Mouse (Mus musculus) forebrain, embryonic 13.5 days (tissue): ENCODE results near the gene Hpf1. TPM values are rescaled to one million over a fixed set of nuclear protein-coding genes. Genes with fewer than 3 reads are reported as not detected.

Experiments
- ATAC-seq: fragments of 200-750 bp; cut with Nextera tagmentation; 2 replicates; pipeline ENCODE4 v1.8.0; 2017
- H3K27ac ChIP-seq: fragments of 300-500 bp; sonication (generic); 2 replicates; pipeline ENCODE4 v1.5.1; 2015; ENCODE audit warnings: inconsistent platforms, mild to moderate bottlenecking, moderate library complexity
- H3K27me3 ChIP-seq: fragments of 300-500 bp; sonication (generic); 2 replicates; pipeline ENCODE4 v1.6.1; 2015; ENCODE audit warnings: mild to moderate bottlenecking, inconsistent platforms
- H3K36me3 ChIP-seq: fragments of 300-500 bp; sonication (generic); 2 replicates; pipeline ENCODE4 v1.6.1; 2015; ENCODE audit warnings: mild to moderate bottlenecking, inconsistent platforms; ENCODE audit not compliant: poor library complexity, severe bottlenecking
- H3K4me1 ChIP-seq: fragments of 300-500 bp; sonication (generic); 2 replicates; pipeline ENCODE4 v1.6.1; 2015; ENCODE audit warnings: inconsistent platforms
- H3K4me2 ChIP-seq: fragments of 300-500 bp; sonication (generic); 2 replicates; pipeline ENCODE4 v1.6.1; 2015; ENCODE audit warnings: inconsistent platforms, mild to moderate bottlenecking, moderate library complexity
- H3K4me3 ChIP-seq: fragments of 300-500 bp; sonication (generic); 2 replicates; pipeline ENCODE4 v1.5.1; 2015; ENCODE audit warnings: mild to moderate bottlenecking, inconsistent platforms
- H3K9ac ChIP-seq: fragments of 300-500 bp; sonication (generic); 2 replicates; pipeline ENCODE4 v1.6.1; 2015; ENCODE audit warnings: mild to moderate bottlenecking, inconsistent platforms
- H3K9me3 ChIP-seq: fragments of 300-500 bp; sonication (generic); replicated peaks from 2 replicates; pipeline ENCODE4 v1.6.1; 2016; ENCODE audit warnings: inconsistent platforms
- WGBS: fragments of 180-500 bp; shearing (Covaris S2); methylation state at CpG from one replicate; pipeline ENCODE4 v1.1.7; 2015; 5-methylcytosine and 5-hydroxymethylcytosine counted together
- polyA plus RNA-seq: library from polyadenylated mRNA; unstranded; fragments of >200 nt; fragmentation: Nextera tagmentation; extraction: Ambion mirVana; gene quantifications from 2 replicates; pipeline ENCODE4 v1.2.1, GENCODE M21; 2015

Hpf1 gene
- 118 and 123 TPM in 2 replicates for polyA plus RNA-seq

DNA sequence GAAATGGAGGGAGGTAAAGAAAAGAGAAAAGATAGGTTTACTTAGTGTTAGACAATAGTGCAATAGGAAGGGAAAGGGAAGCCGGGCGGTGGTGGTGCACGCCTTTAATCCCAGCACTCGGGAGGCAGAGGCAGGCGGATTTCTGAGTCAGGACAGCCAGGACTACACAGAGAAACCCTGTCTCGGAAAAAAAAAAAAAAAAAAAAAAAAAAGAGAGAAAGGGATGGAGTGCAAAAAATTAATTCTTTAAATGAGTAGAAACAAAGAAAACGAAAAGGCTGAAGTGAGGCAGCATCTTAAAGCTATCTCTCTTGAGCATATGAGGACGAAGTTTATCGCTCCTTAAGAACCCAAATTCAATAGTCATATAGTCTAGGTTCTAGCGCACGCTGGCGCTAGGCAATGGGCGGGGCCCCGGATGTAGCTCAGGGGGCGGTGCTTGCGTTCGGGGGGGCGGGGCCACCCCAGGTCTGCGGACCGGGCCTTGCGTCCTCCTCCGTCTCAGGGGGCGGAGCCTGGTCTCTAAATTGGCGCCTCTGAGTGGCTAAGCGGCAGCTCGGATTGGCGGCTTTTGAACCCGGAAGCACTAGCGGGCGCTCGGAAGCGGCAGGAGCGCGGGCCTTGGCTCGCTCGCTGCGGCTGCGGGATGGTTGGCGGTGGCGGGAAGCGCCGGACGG lies at the start of gene Hpf1:
Gene Hpf1, plus strand, starts transcription at position 576 of the 677 bp plus-strand sequence.
- Histone ChIP-seq H3K36me3 (peaks cover 5% of the 10 kb centered on the region; the same call in 1 of the 2 replicates), H3K9me3 (no peaks in the 10 kb centered on the region), H3K9ac (peak within 1 kb of the TSS; percentile 85), H3K4me2 (peak within 1 kb of the TSS; percentile 75), H3K4me3 (peak within 1 kb of the TSS; percentile 79), H3K27ac (no peak within 1 kb of the TSS), H3K4me1 (peaks cover 25% of the 10 kb centered on the region), H3K27me3 (no peaks in the 10 kb centered on the region)
- 7% methylated on average over 36 of the region's 43 CpGs for WGBS
- peak; percentile 98 for ATAC-seq

DNA sequence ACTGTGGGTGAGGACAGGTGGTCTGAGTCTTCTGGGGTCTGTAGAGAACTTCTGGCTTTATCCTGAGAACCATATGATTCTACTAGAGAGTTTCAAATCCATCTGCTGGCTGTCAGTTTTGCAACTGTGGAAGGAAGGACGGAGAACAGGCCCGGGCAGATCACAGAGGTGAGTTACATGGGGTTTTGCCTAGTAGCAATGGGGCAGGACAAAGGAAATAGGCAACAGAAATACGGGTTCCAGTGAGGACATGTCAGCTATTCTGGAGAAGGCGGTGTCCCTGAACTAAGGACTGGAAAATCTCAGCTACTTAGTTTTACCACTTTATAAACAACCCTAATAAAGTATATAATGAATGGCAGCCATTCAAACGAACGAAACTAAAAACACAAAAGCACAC lies 47.8 kb upstream of the Hpf1 start:
- no peak overlapping the region for H3K27ac ChIP-seq
- no peak overlapping the region for H3K4me3 ChIP-seq
- H3K27me3 ChIP-seq, result no peaks in the 10 kb centered on the region
- no peak overlapping the region for H3K4me2 ChIP-seq
- no peaks in the 10 kb centered on the region for H3K9me3 ChIP-seq
- H3K9ac ChIP-seq, result no peak overlapping the region
- no peaks in the 10 kb centered on the region for H3K4me1 ChIP-seq
- WGBS, result 67% methylated on average over 6 of the region's 6 CpGs
- ATAC-seq, result no peak
- no peaks in the 10 kb centered on the region for H3K36me3 ChIP-seq

DNA sequence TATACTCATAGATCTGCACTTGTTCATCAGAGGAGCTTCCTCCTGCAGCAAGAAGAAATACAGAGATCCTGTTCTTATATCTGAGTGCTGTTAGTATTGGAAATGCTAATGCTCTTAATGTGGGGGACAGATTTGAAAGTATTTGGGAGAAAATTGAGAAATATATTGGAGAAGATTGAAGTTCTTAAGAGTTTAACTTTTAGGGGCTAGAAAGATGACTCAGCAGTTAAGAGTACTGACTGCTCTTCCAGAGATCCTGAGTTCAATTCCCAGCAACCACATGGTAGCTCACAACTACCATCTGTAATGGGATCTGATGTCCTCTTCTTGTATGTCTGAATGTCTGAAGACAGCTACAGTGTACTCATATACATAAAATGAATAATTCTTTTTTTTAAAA lies 32.7 kb upstream of the Hpf1 start:
- Histone ChIP-seq H3K9me3 (no peaks in the 10 kb centered on the region), H3K36me3 (no peaks in the 10 kb centered on the region), H3K4me1 (no peaks in the 10 kb centered on the region), H3K27me3 (no peaks in the 10 kb centered on the region), H3K27ac (no peak overlapping the region), H3K4me2 (no peak overlapping the region), H3K4me3 (no peak overlapping the region), H3K9ac (no peak overlapping the region)
- no peak for ATAC-seq

DNA sequence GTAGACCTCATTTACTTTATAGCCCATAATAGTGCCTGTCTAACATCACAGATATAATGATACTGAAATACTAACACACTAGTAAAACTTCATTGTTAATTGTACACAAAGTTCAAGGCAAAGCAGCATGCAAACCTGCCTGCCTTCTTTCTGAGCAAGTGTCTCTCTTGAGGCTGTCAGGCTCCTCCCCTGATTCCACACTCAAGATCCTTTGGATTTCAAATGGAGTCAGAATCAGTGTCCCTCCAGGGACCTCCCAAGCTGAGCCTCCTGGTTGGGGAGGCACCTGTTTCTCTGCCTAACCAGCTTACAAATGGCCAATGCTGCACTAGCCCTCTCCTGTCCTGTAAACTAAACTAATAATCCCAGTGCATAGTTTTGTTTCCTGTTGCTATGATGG lies 32.1 kb upstream of the Hpf1 start:
- Histone ChIP-seq H3K4me3 (no peak overlapping the region), H3K4me2 (no peak overlapping the region), H3K9me3 (no peaks in the 10 kb centered on the region), H3K27ac (no peak overlapping the region), H3K36me3 (no peaks in the 10 kb centered on the region), H3K27me3 (no peaks in the 10 kb centered on the region), H3K9ac (no peak overlapping the region), H3K4me1 (no peaks in the 10 kb centered on the region)
- no peak for ATAC-seq

DNA sequence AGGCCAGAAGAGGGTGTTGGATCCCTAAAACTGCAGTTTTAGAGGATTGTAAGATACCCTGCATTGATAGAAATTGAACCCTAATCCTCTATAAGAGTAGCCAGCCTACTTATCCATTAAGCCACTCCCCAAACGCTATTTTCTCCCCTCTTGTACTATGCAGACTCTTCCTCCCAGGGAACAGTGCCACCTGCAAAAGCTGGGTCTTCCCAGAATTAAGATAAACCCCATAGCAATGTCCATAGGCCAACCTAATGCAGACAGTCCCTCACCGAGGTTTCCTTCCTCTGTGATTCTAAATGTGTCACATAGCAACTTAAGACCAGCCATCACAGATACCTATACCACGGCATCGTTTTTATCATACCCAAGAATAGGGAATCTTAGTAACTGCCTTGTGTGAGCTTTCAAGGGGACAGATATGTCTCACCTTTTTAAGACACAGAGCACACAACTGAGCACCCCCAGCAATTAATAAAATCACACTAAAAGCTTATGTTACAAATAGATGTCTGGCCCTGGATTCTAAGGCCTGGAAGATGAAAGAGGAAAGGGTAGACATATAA lies 31.2 kb upstream of the Hpf1 start:
- no peaks in the 10 kb centered on the region for H3K36me3 ChIP-seq
- 70% methylated on average over 4 of the region's 4 CpGs for WGBS
- no peaks in the 10 kb centered on the region for H3K4me1 ChIP-seq
- H3K4me3 ChIP-seq, result no peak overlapping the region
- no peaks in the 10 kb centered on the region for H3K27me3 ChIP-seq
- H3K4me2 ChIP-seq, result no peak overlapping the region
- ATAC-seq, result no peak
- no peak overlapping the region for H3K27ac ChIP-seq
- no peaks in the 10 kb centered on the region for H3K9me3 ChIP-seq
- no peak overlapping the region for H3K9ac ChIP-seq

DNA sequence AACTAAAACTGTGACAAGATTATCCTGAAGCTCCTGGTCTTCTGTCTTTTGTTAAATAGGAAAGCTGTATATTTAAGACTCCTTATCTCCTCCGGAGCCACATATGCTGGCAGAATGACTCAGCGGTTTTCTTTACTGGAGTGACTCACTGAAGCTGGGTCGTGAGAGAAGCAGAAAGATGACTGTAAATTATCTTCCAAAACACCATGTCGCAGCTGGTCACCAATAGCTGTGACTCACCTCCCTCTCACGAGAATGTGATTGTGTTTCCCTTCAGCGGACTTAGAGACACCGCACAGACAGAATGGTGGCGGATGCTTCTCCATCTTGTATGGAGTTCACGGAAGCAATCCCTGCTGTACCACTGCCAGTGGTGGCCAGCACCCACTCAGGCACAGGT lies 30.6 kb upstream of the Hpf1 start:
- ATAC-seq, result no peak
- Histone ChIP-seq H3K4me1 (no peaks in the 10 kb centered on the region), H3K9me3 (no peaks in the 10 kb centered on the region), H3K27ac (no peak overlapping the region), H3K36me3 (no peaks in the 10 kb centered on the region), H3K4me3 (no peak overlapping the region), H3K4me2 (no peak overlapping the region), H3K9ac (no peak overlapping the region), H3K27me3 (no peaks in the 10 kb centered on the region)
- 85% methylated on average over 9 of the region's 9 CpGs for WGBS

DNA sequence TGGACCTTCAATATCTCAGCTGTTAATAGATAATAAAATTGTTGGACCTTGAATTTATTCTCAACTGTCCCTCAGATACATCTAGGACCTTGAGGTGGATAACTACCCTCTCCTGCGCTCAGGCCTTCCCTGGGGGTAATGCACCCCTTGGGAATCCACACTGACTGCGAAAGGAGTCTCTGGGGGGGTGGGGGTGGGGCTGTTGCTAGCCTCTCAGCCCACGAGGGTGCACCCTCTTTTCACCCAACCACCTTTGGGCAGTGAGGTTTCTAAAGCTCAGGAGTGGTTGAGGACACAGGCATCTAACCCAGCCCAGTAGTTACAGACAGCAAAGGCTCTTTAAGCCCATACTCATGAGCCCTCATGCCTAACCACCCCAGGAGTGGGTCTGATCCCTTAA lies 29.5 kb upstream of the Hpf1 start:
- 66% methylated on average over 3 of the region's 3 CpGs for WGBS
- no peaks in the 10 kb centered on the region for H3K9me3 ChIP-seq
- no peaks in the 10 kb centered on the region for H3K27me3 ChIP-seq
- no peak overlapping the region for H3K9ac ChIP-seq
- H3K36me3 ChIP-seq, result no peaks in the 10 kb centered on the region
- no peaks in the 10 kb centered on the region for H3K4me1 ChIP-seq
- H3K4me2 ChIP-seq, result no peak overlapping the region
- no peak for ATAC-seq
- H3K4me3 ChIP-seq, result no peak overlapping the region
- H3K27ac ChIP-seq, result no peak overlapping the region

DNA sequence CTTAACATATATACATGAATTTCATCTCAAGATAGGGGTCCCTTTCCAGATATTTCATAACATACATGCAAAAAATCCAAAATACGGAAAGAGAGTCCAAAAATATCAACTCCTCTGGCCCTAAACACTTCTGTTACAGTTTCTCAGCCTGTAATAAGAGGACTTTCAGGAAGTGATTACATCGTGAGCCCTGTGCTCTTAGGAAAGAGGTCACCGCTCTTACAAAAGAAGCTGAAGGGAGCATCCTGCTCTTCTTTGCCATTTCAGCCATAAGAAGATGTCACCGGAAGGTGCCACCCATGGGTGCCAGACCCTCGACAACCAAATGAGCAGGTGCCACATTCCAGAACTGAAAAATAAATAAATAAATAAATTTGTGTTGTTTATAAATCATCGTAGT lies 28.4 kb upstream of the Hpf1 start:
- Histone ChIP-seq H3K9me3 (no peaks in the 10 kb centered on the region), H3K27me3 (no peaks in the 10 kb centered on the region), H3K36me3 (no peaks in the 10 kb centered on the region), H3K4me2 (no peak overlapping the region), H3K27ac (no peak overlapping the region), H3K4me1 (no peaks in the 10 kb centered on the region), H3K9ac (no peak overlapping the region), H3K4me3 (no peak overlapping the region)
- 92% methylated on average over 6 of the region's 6 CpGs for WGBS
- ATAC-seq, result no peak

DNA sequence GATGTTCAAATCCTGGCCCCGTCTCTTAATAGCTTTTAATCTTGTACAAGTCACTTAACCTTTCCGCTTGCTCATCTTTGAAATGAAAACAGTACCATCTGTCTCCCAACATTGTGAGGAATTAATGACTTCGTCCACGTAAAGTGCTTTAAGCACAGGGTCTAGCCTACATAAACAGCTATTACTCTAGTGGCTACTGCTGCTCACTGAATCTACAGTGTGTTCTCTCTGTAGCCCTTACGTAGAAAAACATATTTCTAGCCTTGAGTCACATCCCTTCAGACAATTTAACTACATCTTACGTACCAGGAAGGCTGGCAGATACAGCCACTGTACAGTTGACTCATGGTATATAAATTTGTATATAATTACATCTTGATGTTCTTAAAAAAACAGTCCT lies 25.3 kb upstream of the Hpf1 start:
- no peaks in the 10 kb centered on the region for H3K4me1 ChIP-seq
- no peaks in the 10 kb centered on the region for H3K36me3 ChIP-seq
- WGBS, result 75% methylated on average over 6 of the region's 6 CpGs
- H3K27ac ChIP-seq, result no peak overlapping the region
- H3K27me3 ChIP-seq, result no peaks in the 10 kb centered on the region
- no peak for ATAC-seq
- H3K4me3 ChIP-seq, result no peak overlapping the region
- H3K9ac ChIP-seq, result no peak overlapping the region
- no peak overlapping the region for H3K4me2 ChIP-seq
- H3K9me3 ChIP-seq, result no peaks in the 10 kb centered on the region

DNA sequence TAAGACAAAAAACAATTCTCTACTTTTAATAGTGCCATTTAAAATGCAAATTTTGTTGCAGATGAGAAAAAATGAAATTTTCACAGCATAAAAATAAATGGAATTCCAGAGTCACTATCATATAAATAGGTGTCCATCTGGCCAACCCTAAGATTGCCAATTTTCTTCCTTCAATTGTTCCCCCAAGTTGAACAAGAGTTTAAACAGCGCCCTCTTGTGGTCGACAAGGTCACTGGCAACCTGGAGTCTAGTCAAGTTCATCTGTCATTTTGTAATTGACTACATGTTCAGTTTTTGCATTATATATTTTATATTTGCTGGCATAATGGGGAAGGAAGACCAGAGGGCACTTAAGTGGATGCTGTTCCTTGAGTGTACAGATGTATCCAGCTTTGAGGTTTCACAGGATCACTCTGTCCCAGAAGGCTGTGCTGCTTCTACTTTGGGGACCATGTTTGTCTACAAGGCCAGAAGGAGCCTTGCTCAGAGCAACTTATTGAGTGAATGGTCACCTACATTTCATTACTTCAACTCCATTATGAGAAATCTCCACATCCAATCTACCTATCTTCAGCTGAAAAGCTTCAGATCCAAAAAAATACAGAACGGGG lies 24.6 kb upstream of the Hpf1 start:
- H3K27me3 ChIP-seq, result no peaks in the 10 kb centered on the region
- no peaks in the 10 kb centered on the region for H3K4me1 ChIP-seq
- no peaks in the 10 kb centered on the region for H3K36me3 ChIP-seq
- WGBS, result 31% methylated on average over 3 of the region's 3 CpGs
- peak; percentile 68 for ATAC-seq
- H3K27ac ChIP-seq, result no peak overlapping the region
- no peak overlapping the region for H3K4me2 ChIP-seq
- H3K9ac ChIP-seq, result no peak overlapping the region
- H3K9me3 ChIP-seq, result no peaks in the 10 kb centered on the region
- H3K4me3 ChIP-seq, result no peak overlapping the region

DNA sequence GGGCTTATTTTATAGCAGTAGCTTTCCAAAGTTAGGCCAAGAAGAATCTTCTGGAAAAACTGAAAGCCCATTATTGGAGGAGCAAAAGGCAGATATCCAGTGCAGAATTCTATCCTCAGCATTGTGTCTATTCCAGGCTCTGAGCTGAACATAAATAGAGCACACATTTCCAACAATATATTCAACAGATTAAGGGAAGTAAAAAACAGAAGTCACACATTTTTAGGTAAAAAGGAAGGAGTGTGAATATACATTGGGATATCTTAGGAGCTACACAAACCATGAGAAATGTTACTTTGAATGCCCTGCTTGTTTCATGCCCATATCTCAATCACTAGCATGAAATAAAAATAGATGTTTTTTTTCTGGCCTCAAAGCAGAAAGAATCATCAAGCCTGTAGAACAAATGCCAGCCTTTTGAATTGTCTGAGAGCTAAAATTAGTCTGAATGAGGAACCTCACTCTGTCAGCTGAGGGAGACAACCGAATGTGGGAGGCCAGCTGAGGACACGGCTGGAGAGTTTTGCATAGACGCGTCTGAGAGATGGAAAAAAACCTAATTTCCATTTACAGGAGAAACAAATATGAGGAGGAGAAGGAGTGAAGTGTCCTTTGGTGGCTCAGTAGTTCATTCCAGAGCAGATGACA lies 22.6 kb upstream of the Hpf1 start:
- Histone ChIP-seq H3K9ac (no peak overlapping the region), H3K27ac (no peak overlapping the region), H3K9me3 (no peaks in the 10 kb centered on the region), H3K36me3 (no peaks in the 10 kb centered on the region), H3K4me2 (no peak overlapping the region), H3K4me3 (no peak overlapping the region), H3K27me3 (no peaks in the 10 kb centered on the region), H3K4me1 (no peaks in the 10 kb centered on the region)
- 82% methylated on average over 4 of the region's 4 CpGs for WGBS
- no peak for ATAC-seq

DNA sequence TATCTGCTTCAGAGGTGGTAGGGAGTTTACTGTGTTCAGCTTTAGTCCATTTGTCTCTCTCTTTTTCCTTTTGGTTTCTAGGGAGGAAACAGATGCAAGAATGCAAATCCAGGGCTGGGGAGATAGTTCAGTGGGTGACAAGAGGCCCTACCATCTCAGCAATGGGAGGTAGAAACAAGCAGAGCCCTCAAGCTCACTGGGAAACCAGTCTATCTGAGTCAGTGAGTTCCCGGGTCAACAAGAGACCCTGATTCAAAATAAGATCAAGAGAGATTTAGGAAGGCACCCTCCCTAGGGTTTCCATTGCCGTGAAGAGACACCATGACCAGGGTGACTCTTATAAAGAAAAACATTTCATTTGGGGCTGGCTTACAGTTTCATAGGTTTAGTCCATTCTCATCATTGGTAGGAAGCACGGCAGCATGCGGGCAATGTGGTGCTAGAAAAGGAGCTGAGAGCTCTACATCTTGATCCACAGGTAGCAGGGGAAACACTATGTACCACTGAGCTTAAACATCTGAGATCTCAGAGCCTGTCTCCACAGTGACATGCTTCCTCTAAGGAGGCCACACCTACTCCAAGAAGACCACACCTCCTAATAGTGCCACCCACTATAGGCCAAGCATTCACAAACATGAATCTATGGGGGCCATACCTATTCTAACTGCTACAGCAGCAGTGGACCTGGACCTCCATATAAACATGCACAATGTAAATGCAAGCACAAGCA lies 21.8 kb upstream of the Hpf1 start:
- WGBS, result 92% methylated on average over 4 of the region's 4 CpGs
- Histone ChIP-seq H3K27me3 (no peaks in the 10 kb centered on the region), H3K27ac (no peak overlapping the region), H3K4me1 (no peaks in the 10 kb centered on the region), H3K9ac (no peak overlapping the region), H3K36me3 (no peaks in the 10 kb centered on the region), H3K4me2 (no peak overlapping the region), H3K4me3 (no peak overlapping the region), H3K9me3 (no peaks in the 10 kb centered on the region)
- no peak for ATAC-seq
